Mouse (Mus musculus): ENCODE data around the gene Oasl2.

Gene Oasl2

DNA sequence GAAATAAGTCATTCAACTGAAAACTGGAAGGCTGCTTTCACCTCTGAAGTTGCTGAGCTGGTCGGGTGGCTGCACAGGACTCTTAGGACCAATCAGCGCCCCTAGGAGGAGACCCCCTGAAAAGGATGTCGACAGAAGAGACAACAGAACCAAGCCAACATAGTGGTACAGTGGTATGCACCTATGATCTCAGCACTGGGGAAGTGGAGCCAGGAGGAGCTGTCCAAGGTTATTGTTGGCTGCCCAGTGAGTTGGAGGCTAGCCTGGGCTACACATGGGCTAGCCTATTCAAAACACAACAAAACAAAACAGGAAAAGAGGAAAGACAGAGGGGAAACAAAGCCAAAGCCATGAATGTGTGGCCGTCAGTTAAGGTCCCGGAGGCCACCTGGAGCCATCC is 61.3 kb downstream of the Oasl2 start:
- in situ Hi-C loops (cut with MboI, MseI) = no loop called here

All from T-helper 17 cell (primary cell).